Mouse (Mus musculus) cerebellum, adult 2 months (tissue): ENCODE measurements around the gene Arhgef2. TPM values are rescaled to one million over a fixed set of nuclear protein-coding genes. Genes with fewer than 3 reads are reported as not detected.

Experiments
- DNase-seq, 2 experiments: peaks; one replicate each; pipeline ENCODE4 v3.0.0; 2021
- H3K27ac ChIP-seq: fragments of 200-500 bp; 2 replicates; pipeline ENCODE4 v1.5.1; 2012; ENCODE audit warnings: low read length, control low read depth, inconsistent platforms; ENCODE audit not compliant: insufficient read depth
- H3K27me3 ChIP-seq: fragments of 200-500 bp; 2 replicates; pipeline ENCODE4 v1.6.1; 2012; ENCODE audit warnings: inconsistent platforms, mild to moderate bottlenecking, low read length, moderate library complexity; ENCODE audit not compliant: control insufficient read depth, insufficient read depth
- H3K4me1 ChIP-seq: fragments of 200-500 bp; 2 replicates; pipeline ENCODE4 v1.6.1; 2011; ENCODE audit warnings: low read length; ENCODE audit not compliant: control insufficient read depth, insufficient read depth
- H3K4me3 ChIP-seq: fragments of 200-500 bp; replicated peaks from 2 replicates; pipeline ENCODE3; 2011; ENCODE audit warnings: mild to moderate bottlenecking, low read depth, low read length, control low read depth; ENCODE audit not compliant: insufficient read depth
- CTCF ChIP-seq: fragments of 200-500 bp; IDR thresholded peaks from 2 replicates; pipeline ENCODE4 v1.5.1; 2011; ENCODE audit warnings: low read depth, mild to moderate bottlenecking, control low read depth, low read length, moderate library complexity, borderline replicate concordance; ENCODE audit not compliant: insufficient read depth
- POLR2A ChIP-seq: fragments of 200-500 bp; IDR thresholded peaks from 2 replicates; pipeline ENCODE4 v1.6.1; 2011; ENCODE audit warnings: low read length, control low read depth, borderline replicate concordance; ENCODE audit not compliant: insufficient read depth
- WGBS: fragments of 180-500 bp; shearing (Covaris S2); methylation state at CpG from one replicate; pipeline ENCODE4 v1.1.7; 2018; 5-methylcytosine and 5-hydroxymethylcytosine counted together
- polyA plus RNA-seq: library from polyadenylated mRNA; depleted of rRNA; stranded (reverse); fragments of >200 nt; gene quantifications from 2 replicates; pipeline ENCODE4 v1.2.3, GENCODE M21; 2012

Gene Arhgef2
- polyA plus RNA-seq, 1 experiment, result 129 TPM

- Histone ChIP-seq H3K4me1 (peaks cover 59% of the 10 kb centered on the region), H3K27ac (peak overlapping the region; percentile 64), H3K27me3 (no peaks in the 10 kb centered on the region), H3K4me3 (no peak overlapping the region)
- TF ChIP-seq POLR2A (no peak), CTCF (no peak)
- WGBS, result 59% methylated on average over 4 of the region's 4 CpGs
- no peak for DNase-seq
These were observed 23.0 kb downstream of the Arhgef2 start for GRCm38 (mm10) chr3:88628766-88629165.

- no peaks in the 10 kb centered on the region for H3K27me3 ChIP-seq
- WGBS, result 34% methylated on average over 13 of the region's 13 CpGs
- no peak for DNase-seq
- H3K4me3 ChIP-seq, result no peak overlapping the region
- TF ChIP-seq CTCF, result no peak
- TF ChIP-seq POLR2A, result no peak
- peaks cover 54% of the 10 kb centered on the region for H3K4me1 ChIP-seq
- H3K27ac ChIP-seq, result peak overlapping the region; percentile 64
These were observed 23.5 kb downstream of the Arhgef2 start for GRCm38 (mm10) chr3:88629244-88629643.

- H3K27me3 ChIP-seq, result no peaks in the 10 kb centered on the region
- peaks cover 51% of the 10 kb centered on the region for H3K4me1 ChIP-seq
- WGBS, result 30% methylated on average over 9 of the region's 9 CpGs
- DNase-seq, result no peak
- TF ChIP-seq CTCF (no peak), POLR2A (no peak)
- H3K27ac ChIP-seq, result no peak overlapping the region
- H3K4me3 ChIP-seq, result no peak overlapping the region
These were observed 24.3 kb downstream of the Arhgef2 start for GRCm38 (mm10) chr3:88630018-88630417.

- H3K27ac ChIP-seq, result no peak overlapping the region
- no peak for DNase-seq
These were observed 25.1 kb downstream of the Arhgef2 start for GRCm38 (mm10) chr3:88630849-88631341.

GRCm38 (mm10) chr3:88631921-88632587 is 26.3 kb downstream of the Arhgef2 start:
- TF ChIP-seq POLR2A, result no peak
- peak; percentile 93 for TF ChIP-seq CTCF
- Histone ChIP-seq H3K27ac (no peak overlapping the region), H3K4me3 (no peak overlapping the region)

More at GRCm38 (mm10) chr3:88630849-88631341, 25.1 kb downstream of the Arhgef2 start:
- no peaks in the 10 kb centered on the region for H3K27me3 ChIP-seq
- no peak for TF ChIP-seq CTCF
- TF ChIP-seq POLR2A, result no peak
- no peak overlapping the region for H3K4me3 ChIP-seq
- peaks cover 42% of the 10 kb centered on the region for H3K4me1 ChIP-seq
- 12% methylated on average over 6 of the region's 6 CpGs for WGBS

GRCm38 (mm10) chr3:88633056-88633455 is 27.3 kb downstream of the Arhgef2 start:
- peaks cover 31% of the 10 kb centered on the region for H3K4me1 ChIP-seq
- WGBS, result 92% methylated on average over 10 of the region's 10 CpGs
- no peak overlapping the region for H3K27ac ChIP-seq
- TF ChIP-seq CTCF (no peak), POLR2A (no peak)
- no peak overlapping the region for H3K4me3 ChIP-seq
- no peaks in the 10 kb centered on the region for H3K27me3 ChIP-seq
- DNase-seq, result no peak

More at GRCm38 (mm10) chr3:88631921-88632587, 26.3 kb downstream of the Arhgef2 start:
- peak; percentile 46 to 53 for DNase-seq
- WGBS, result 67% methylated on average over 12 of the region's 12 CpGs
- Histone ChIP-seq H3K27me3 (no peaks in the 10 kb centered on the region), H3K4me1 (peaks cover 37% of the 10 kb centered on the region)

- Histone ChIP-seq H3K4me1 (peaks cover 8% of the 10 kb centered on the region; the same call in 1 of the 2 replicates), H3K27ac (no peak overlapping the region), H3K4me3 (no peak overlapping the region), H3K27me3 (no peaks in the 10 kb centered on the region)
- DNase-seq, result no peak
- 90% methylated on average over 19 of the region's 19 CpGs for WGBS
- TF ChIP-seq CTCF (no peak), POLR2A (no peak)
These were observed 29.9 kb downstream of the Arhgef2 start for GRCm38 (mm10) chr3:88635506-88636275.

GRCm38 (mm10) chr3:88636555-88636986 is 30.8 kb downstream of the Arhgef2 start:
- no peak for DNase-seq
- Histone ChIP-seq H3K27me3 (no peaks in the 10 kb centered on the region), H3K4me3 (no peak overlapping the region), H3K4me1 (peaks cover 4% of the 10 kb centered on the region; the same call in 1 of the 2 replicates), H3K27ac (no peak overlapping the region)
- 91% methylated on average over 8 of the region's 8 CpGs for WGBS
- no peak for TF ChIP-seq POLR2A
- no peak for TF ChIP-seq CTCF
